Mouse (Mus musculus) bone marrow, adult 2 months (tissue): ENCODE measurements around the gene Tmem59.

ENCODE experiments used
- CTCF ChIP-seq: fragments of 200-500 bp; IDR thresholded peaks from 2 replicates; pipeline ENCODE4 v1.5.1; 2011; ENCODE audit warnings: low read length, control low read depth; ENCODE audit not compliant: control insufficient read depth, insufficient read depth
- POLR2A ChIP-seq: fragments of 200-500 bp; IDR thresholded peaks from 2 replicates; pipeline ENCODE4 v1.6.1; 2011; ENCODE audit warnings: low read depth, mild to moderate bottlenecking, control low read depth, low read length, borderline replicate concordance; ENCODE audit not compliant: control insufficient read depth

DNA sequence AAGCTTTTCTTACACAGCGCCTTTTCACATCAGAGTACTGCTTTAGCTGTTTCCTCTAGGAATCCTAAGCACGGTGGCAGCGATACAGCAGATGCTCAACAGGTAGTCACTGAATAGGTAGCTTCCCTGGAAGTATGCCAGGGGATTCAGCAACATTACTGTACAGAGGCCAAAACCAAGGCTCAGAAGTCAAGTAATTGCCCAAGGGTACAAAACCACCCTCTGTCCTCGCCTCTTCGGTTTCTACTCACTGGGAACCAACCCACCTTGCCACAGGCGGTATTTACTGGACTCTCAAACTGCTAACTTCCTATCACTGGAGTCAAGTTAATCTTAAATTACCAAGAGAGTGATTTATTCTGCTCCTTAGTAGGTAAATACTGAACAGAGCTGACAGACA lies 62.0 kb downstream of the Tmem59 start:
- no peak for TF ChIP-seq CTCF
- TF ChIP-seq POLR2A = no peak
